ENCODE assay signal across 7 mouse cellular contexts in the genomic region with DNA sequence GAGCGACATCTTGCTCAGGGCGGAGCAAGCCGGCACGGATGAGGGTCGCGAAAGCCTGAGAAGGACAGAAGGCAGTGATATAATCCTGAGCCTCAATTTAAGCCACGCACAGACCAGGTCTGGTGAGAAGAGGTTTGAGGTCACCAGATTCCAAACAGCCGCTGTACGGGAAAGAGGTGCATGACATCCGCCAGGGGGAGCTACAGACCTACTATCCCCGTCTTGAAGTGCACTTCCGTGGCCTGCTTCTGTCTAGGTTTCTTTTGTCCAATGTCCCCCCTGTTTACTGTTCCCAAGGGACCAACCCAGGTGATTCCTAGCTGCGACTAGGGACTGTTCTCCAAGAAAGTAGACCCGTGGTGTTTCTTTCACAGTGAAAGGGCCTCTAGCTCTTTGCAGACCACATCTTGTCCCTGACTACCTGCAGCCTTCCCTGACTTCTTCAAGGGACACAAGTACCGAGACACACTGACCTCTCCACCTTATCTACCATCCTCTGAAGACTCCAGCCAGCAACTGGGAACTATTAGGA. TPM values are rescaled to one million over a fixed set of nuclear protein-coding genes. Genes with fewer than 3 reads are reported as not detected.
A peak's percentile ranks its signal among the peaks of the same experiment; 100 is the strongest.
DNase-seq lines count a peak whose midpoint lies in the region; ATAC-seq and TF ChIP-seq lines count a peak whose summit lies in the region.

A gene (plus strand): TSS at position 482 of the 532 bp plus-strand sequence.

- peak within 1 kb of the TSS; percentile 38 for H3K4me2 ChIP-seq in intestine, embryonic 15.5 days (replicated peaks)
- no peak within 1 kb of the TSS for H3K4me2 ChIP-seq in midbrain, embryonic 11.5 days

- 10% methylated on average over 15 of the region's 15 CpGs for WGBS in intestine, embryonic 15.5 days
- WGBS in midbrain, embryonic 11.5 days: 15% methylated on average over 15 of the region's 15 CpGs
- 9% methylated on average over 15 of the region's 15 CpGs for whole genome bisulfite sequencing in small intestine, adult 2 months

- DNase-seq in adrenal gland, adult 2 months: peak; percentile 80
- DNase-seq in embryo, embryonic 10.5 days (ENCODE audit: low spot score): peak; percentile 94
- DNase-seq in gastrocnemius, postnatal 4 days (ENCODE audit: low spot score in 2 of 2): peak; percentile 72 to 79
- peak; percentile 86 for DNase-seq in left cerebral cortex, postnatal 4 days
- DNase-seq in midbrain, embryonic 11.5 days (ENCODE audit: low spot score, missing footprints): peak; percentile 96

- H3K27ac ChIP-seq in intestine, embryonic 15.5 days: no peak within 1 kb of the TSS
- no peak within 1 kb of the TSS for H3K27ac ChIP-seq in midbrain, embryonic 11.5 days (ENCODE audit: low read depth, low read length)
- peak within 1 kb of the TSS; percentile 19; the same call in 1 of the 2 replicates for H3K27ac ChIP-seq in small intestine, adult 2 months (ENCODE audit: insufficient read depth, low read depth, low read length)

- H3K9ac ChIP-seq in intestine, embryonic 15.5 days: no peak within 1 kb of the TSS
- peak within 1 kb of the TSS; percentile 30; the same call in 1 of the 2 replicates for H3K9ac ChIP-seq in midbrain, embryonic 11.5 days (ENCODE audit: low read length)

- peak; percentile 88 for TF ChIP-seq CTCF in small intestine, adult 2 months (IDR thresholded peaks at IDR 0.05; ENCODE audit: extremely low read depth, insufficient read length, insufficient replicate concordance, low read depth, low read length)

- no peaks in the 10 kb centered on the region for H3K27me3 ChIP-seq in intestine, embryonic 15.5 days (replicated peaks)
- no peaks in the 10 kb centered on the region for H3K27me3 ChIP-seq in midbrain, embryonic 11.5 days (ENCODE audit: control insufficient read depth, insufficient read depth, low read length)
- no peaks in the 10 kb centered on the region for H3K27me3 ChIP-seq in small intestine, adult 2 months (ENCODE audit: control insufficient read depth, insufficient read depth, low read length)

- no peak within 1 kb of the TSS for H3K4me3 ChIP-seq in intestine, embryonic 15.5 days (replicated peaks)
- no peak within 1 kb of the TSS for H3K4me3 ChIP-seq in midbrain, embryonic 11.5 days (ENCODE audit: low read depth, low read length)
- H3K4me3 ChIP-seq in small intestine, adult 2 months (ENCODE audit: low read depth, low read length): peak within 1 kb of the TSS; percentile 6; the same call in 1 of the 2 replicates

- no peaks in the 10 kb centered on the region for H3K36me3 ChIP-seq in intestine, embryonic 15.5 days
- no peaks in the 10 kb centered on the region; the same call in 1 of the 2 replicates for H3K36me3 ChIP-seq in midbrain, embryonic 11.5 days (ENCODE audit: control insufficient read depth, insufficient read depth, low read length)
- no peaks in the 10 kb centered on the region for H3K36me3 ChIP-seq in small intestine, adult 2 months (ENCODE audit: control insufficient read depth, insufficient read depth, low read length)

- intact Hi-C loops in left cerebral cortex, postnatal 4 days (cut with DNase I): no loop called here

- peak; percentile 88 for ATAC-seq in intestine, embryonic 15.5 days
- ATAC-seq in midbrain, embryonic 11.5 days (ENCODE audit: low FRiP score): no peak

- H3K4me1 ChIP-seq in intestine, embryonic 15.5 days (replicated peaks): peaks cover 6% of the 10 kb centered on the region; the same call in 1 of the 2 replicates
- H3K4me1 ChIP-seq in midbrain, embryonic 11.5 days (ENCODE audit: control insufficient read depth, insufficient read depth, low read length): no peaks in the 10 kb centered on the region
- peaks cover 2% of the 10 kb centered on the region; the same call in 1 of the 2 replicates for H3K4me1 ChIP-seq in small intestine, adult 2 months (ENCODE audit: control insufficient read depth, insufficient read depth, insufficient read length, low read length)

- H3K9me3 ChIP-seq in intestine, embryonic 15.5 days: no peaks in the 10 kb centered on the region
- no peaks in the 10 kb centered on the region for H3K9me3 ChIP-seq in midbrain, embryonic 11.5 days (ENCODE audit: control insufficient read depth, low read length)

- no peak for TF ChIP-seq POLR2A in small intestine, adult 2 months (IDR thresholded peaks at IDR 0.05; ENCODE audit: low read depth, low read length)

RNA-seq across cellular contexts. Expression of the gene that starts here (rescaled TPM):
- total RNA-seq in adrenal gland, adult 2 months (2021): 10 to 100 TPM; 13.6 to 19.6 TPM
- polyA plus RNA-seq in adrenal gland, adult 2 months (2012; rRNA removed): 5.5 and 5.6 TPM in 2 replicates
- total RNA-seq in gastrocnemius, postnatal 4 days (2021): 10 to 100 TPM; 12.4 to 13.2 TPM
- polyA plus RNA-seq in intestine, embryonic 15.5 days (2015; fragmentation: Nextera tagmentation; extraction: Ambion mirVana): 16.2 and 17.5 TPM in 2 replicates
- 10 to 100 TPM; 19.6 to 23.8 TPM for total RNA-seq in left cerebral cortex, postnatal 4 days (2021)
- 14.4 and 16.4 TPM in 2 replicates for polyA plus RNA-seq in midbrain, embryonic 11.5 days (2014; fragmentation: Nextera tagmentation; extraction: Ambion mirVana)
- 2.5 and 5.2 TPM in 2 replicates for polyA plus RNA-seq in small intestine, adult 2 months (2012; rRNA removed)
